Mouse (Mus musculus) midbrain, embryonic 14.5 days (tissue): ENCODE results near the gene Exosc7. TPM values are rescaled to one million over a fixed set of nuclear protein-coding genes. Genes with fewer than 3 reads are reported as not detected.

Experiments used
- ATAC-seq: fragments of 200-750 bp; cut with Nextera tagmentation; 2 replicates; pipeline ENCODE4 v1.8.0; 2017; ENCODE audit warnings: moderate number of reproducible peaks, moderate library complexity; ENCODE audit not compliant: low FRiP score, low TSS enrichment
- DNase-seq: peaks from one replicate; pipeline ENCODE4 v3.0.0-alpha.2; 2015
- H3K27ac ChIP-seq: fragments of 300-500 bp; sonication (generic); replicated peaks from 2 replicates; pipeline ENCODE4 v1.5.1; 2014; ENCODE audit warnings: mild to moderate bottlenecking, low read depth, low read length, moderate library complexity
- H3K27me3 ChIP-seq: fragments of 300-500 bp; sonication (generic); 2 replicates; pipeline ENCODE4 v1.6.1; 2014; ENCODE audit warnings: low read length, control low read depth, mixed read lengths; ENCODE audit not compliant: control insufficient read depth, insufficient read depth
- H3K36me3 ChIP-seq: fragments of 300-500 bp; sonication (generic); 2 replicates; pipeline ENCODE4 v1.6.1; 2014; ENCODE audit warnings: low read length, control low read depth; ENCODE audit not compliant: control insufficient read depth, insufficient read depth
- H3K4me1 ChIP-seq: fragments of 300-500 bp; sonication (generic); 2 replicates; pipeline ENCODE4 v1.6.1; 2014; ENCODE audit warnings: mild to moderate bottlenecking, antibody characterized with exemption, low read length, control low read depth; ENCODE audit not compliant: control insufficient read depth, insufficient read depth
- H3K4me2 ChIP-seq: fragments of 300-500 bp; sonication (generic); 2 replicates; pipeline ENCODE4 v1.6.1; 2014; ENCODE audit warnings: mild to moderate bottlenecking, low read length, moderate library complexity
- H3K4me3 ChIP-seq: fragments of 300-500 bp; sonication (generic); replicated peaks from 2 replicates; pipeline ENCODE4 v1.5.1; 2014; ENCODE audit warnings: low read depth, low read length
- H3K9ac ChIP-seq: fragments of 300-500 bp; sonication (generic); replicated peaks from 2 replicates; pipeline ENCODE4 v1.6.1; 2014; ENCODE audit warnings: mild to moderate bottlenecking, low read length, moderate library complexity
- H3K9me3 ChIP-seq: fragments of 300-500 bp; sonication (generic); 2 replicates; pipeline ENCODE4 v1.6.1; 2016; ENCODE audit warnings: low read length, control low read depth, mixed read lengths; ENCODE audit not compliant: control insufficient read depth
- WGBS: fragments of 180-500 bp; shearing (Covaris S2); extraction: QIAGEN DNeasy Blood & Tissue Kit; methylation state at CpG from one replicate; pipeline ENCODE4 v1.1.7; 2014; 5-methylcytosine and 5-hydroxymethylcytosine counted together
- polyA plus RNA-seq: library from polyadenylated mRNA; unstranded; fragments of >200 nt; fragmentation: Nextera tagmentation; extraction: Ambion mirVana; gene quantifications from 2 replicates; pipeline ENCODE4 v1.2.1, GENCODE M21; 2014

Exosc7 gene
- polyA plus RNA-seq, 1 experiment from 2014 or later, result 81.4 TPM

DNA sequence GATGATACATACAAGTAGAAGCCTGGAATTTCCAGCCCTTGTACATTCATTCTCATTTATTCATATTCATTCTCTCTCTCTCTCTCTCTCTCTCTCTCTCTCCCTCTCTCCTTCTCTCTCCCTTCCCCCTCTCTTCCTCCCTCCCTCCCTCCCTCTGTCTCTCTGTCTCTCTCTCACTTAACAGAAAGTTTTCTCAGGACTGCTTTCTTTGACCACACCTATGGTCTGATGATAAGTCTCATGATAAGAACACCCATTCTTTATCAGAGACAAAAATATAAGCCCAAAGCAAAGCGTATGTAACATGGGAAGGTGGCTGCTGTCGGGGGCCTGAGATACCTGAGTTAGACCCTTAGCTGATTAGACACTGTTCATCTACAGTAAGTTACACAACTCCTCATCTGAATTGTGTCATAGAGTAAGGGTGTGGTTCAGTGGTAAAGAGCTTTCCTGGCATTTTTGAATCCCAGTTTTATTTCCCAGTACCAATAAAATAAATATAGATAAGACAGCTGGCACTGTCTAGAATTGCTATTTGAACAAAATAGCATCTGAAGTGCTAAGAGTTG is 11.5 kb downstream of the Exosc7 start:
- no peak for DNase-seq

DNA sequence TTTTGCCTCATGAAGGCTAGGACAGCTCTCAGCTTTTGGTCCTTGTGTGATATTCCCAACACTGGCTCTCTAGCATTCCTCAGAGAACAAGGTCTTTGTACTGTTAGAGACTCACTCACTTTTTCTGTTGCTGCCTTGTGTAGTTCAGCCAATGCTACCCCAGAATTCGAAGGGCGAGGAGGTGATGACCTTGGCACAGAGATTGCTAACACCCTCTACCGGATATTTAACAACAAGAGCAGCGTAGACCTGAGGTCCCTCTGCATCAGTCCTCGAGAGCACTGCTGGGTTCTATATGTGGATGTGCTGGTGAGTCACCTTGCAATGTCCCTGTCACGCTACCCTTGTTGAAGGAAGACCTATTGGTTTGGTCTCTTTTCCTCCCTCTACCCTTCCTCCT is 14.6 kb downstream of the Exosc7 start:
- no peaks in the 10 kb centered on the region for H3K27me3 ChIP-seq
- no peak overlapping the region for H3K9ac ChIP-seq
- no peaks in the 10 kb centered on the region for H3K4me1 ChIP-seq
- H3K4me3 ChIP-seq, result no peak overlapping the region
- H3K4me2 ChIP-seq, result no peak overlapping the region
- no peaks in the 10 kb centered on the region for H3K9me3 ChIP-seq
- no peak overlapping the region for H3K27ac ChIP-seq
- DNase-seq (no peak), ATAC-seq (no peak)
- WGBS, result 99% methylated on average over 6 of the region's 6 CpGs
- H3K36me3 ChIP-seq, result peaks cover 80% of the 10 kb centered on the region

More for the DNA sequence above, 11.5 kb downstream of the Exosc7 start:
- 96% methylated on average over 2 of the region's 2 CpGs for WGBS
- no peak overlapping the region for H3K4me2 ChIP-seq
- H3K36me3 ChIP-seq, result peaks cover 77% of the 10 kb centered on the region
- no peak overlapping the region for H3K27ac ChIP-seq
- no peak overlapping the region for H3K4me3 ChIP-seq
- no peaks in the 10 kb centered on the region for H3K27me3 ChIP-seq
- no peaks in the 10 kb centered on the region for H3K4me1 ChIP-seq
- no peak for ATAC-seq
- no peaks in the 10 kb centered on the region for H3K9me3 ChIP-seq
- H3K9ac ChIP-seq, result no peak overlapping the region

- Histone ChIP-seq H3K4me1 (no peaks in the 10 kb centered on the region), H3K4me3 (no peak overlapping the region), H3K4me2 (no peak overlapping the region), H3K9me3 (no peaks in the 10 kb centered on the region), H3K36me3 (peaks cover 98% of the 10 kb centered on the region), H3K9ac (no peak overlapping the region), H3K27me3 (no peaks in the 10 kb centered on the region), H3K27ac (no peak overlapping the region)
- ATAC-seq (no peak), DNase-seq (no peak)
- WGBS, result 90% methylated on average over 3 of the region's 3 CpGs
Observed at GRCm38 (mm10) chr9:123132994-123133393, 20.0 kb downstream of the Exosc7 start.

DNA sequence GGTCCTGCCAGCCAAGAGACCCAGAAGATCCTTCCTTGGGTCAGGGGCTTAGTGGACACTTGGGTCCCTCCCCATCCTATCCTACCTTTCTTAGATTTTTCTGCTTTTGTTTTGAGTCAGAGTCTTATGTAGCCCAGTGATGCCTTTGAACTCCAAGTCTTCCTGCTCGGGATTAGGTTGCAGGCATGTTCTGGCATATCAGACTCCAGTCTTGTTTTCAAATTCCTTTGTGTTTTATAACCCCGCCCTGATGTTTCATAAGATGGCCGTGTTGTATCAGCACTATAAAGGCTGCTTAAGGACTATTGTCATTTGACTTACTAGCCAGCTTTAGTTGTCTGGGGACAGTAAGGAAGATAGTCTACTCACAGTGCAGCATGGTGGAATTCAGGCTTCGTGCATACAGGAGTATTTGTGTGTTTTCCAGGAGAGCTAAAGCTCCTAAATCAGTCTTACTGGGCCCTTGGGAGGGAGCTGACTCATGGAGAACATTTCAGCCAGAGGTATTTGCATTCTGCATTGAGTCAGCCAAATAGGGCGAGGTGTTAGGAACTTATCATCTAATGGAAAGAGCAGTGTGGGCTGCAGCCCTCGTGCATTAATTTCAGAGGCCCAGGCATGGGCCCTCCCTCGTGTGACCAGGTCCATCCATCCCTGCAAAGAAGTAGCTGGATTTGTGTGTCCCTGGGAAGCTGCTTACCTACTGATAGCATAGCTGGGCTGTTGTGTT is 24.1 kb downstream of the Exosc7 start:
- Histone ChIP-seq H3K9ac (no peak overlapping the region), H3K27me3 (no peaks in the 10 kb centered on the region), H3K9me3 (no peaks in the 10 kb centered on the region), H3K4me2 (no peak overlapping the region), H3K27ac (no peak overlapping the region), H3K4me3 (no peak overlapping the region), H3K4me1 (no peaks in the 10 kb centered on the region), H3K36me3 (peaks cover 71% of the 10 kb centered on the region)
- 92% methylated on average over 7 of the region's 7 CpGs for WGBS
- no peak for ATAC-seq
- no peak for DNase-seq

DNA sequence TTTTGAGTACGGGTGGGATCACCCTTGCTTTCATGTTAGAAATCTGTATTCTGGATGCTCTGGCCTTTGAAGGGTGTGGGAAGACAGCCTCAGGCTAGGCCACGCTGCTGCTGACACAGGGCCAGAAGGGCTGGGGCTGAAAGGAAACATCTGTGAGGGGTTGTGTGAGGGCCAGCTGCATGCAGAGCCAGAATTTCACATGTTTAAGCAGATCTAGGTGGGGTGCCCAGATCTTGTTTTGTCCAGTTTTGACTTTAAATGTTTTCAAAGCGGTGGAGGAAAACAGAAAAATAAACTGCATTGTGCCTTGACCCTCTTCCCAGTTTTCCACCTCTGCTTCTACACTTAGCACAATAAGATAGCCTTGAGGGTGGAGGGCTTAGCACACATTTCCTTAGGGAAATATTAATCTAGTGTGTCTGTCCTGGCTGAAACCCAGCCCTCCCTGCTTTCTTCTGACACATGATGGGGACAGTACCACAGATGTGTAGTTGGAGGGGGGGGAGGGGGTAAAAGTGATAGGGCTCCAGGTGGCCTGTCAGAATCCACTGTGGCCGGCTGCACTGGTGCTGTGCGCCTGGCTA is 26.0 kb downstream of the Exosc7 start:
- peaks cover 52% of the 10 kb centered on the region for H3K36me3 ChIP-seq
- H3K9ac ChIP-seq, result no peak overlapping the region
- no peaks in the 10 kb centered on the region for H3K4me1 ChIP-seq
- no peak for ATAC-seq
- H3K27ac ChIP-seq, result 0 out of 2 replicates have a peak overlapping the region, but pooled peaks have one; percentile 50
- no peaks in the 10 kb centered on the region for H3K27me3 ChIP-seq
- peak; percentile 15 for DNase-seq
- 69% methylated on average over 5 of the region's 5 CpGs for WGBS
- no peaks in the 10 kb centered on the region for H3K9me3 ChIP-seq
- no peak overlapping the region for H3K4me3 ChIP-seq
- H3K4me2 ChIP-seq, result no peak overlapping the region

- Histone ChIP-seq H3K9me3 (no peaks in the 10 kb centered on the region), H3K9ac (no peak overlapping the region), H3K27ac (0 out of 2 replicates have a peak overlapping the region, but pooled peaks have one; percentile 50), H3K36me3 (peaks cover 41% of the 10 kb centered on the region), H3K4me1 (no peaks in the 10 kb centered on the region), H3K4me2 (no peak overlapping the region), H3K4me3 (no peak overlapping the region), H3K27me3 (no peaks in the 10 kb centered on the region)
- DNase-seq, result no peak
- ATAC-seq, result no peak
- 90% methylated on average over 4 of the region's 4 CpGs for WGBS
Observed at GRCm38 (mm10) chr9:123139887-123140614, 27.0 kb downstream of the Exosc7 start.

DNA sequence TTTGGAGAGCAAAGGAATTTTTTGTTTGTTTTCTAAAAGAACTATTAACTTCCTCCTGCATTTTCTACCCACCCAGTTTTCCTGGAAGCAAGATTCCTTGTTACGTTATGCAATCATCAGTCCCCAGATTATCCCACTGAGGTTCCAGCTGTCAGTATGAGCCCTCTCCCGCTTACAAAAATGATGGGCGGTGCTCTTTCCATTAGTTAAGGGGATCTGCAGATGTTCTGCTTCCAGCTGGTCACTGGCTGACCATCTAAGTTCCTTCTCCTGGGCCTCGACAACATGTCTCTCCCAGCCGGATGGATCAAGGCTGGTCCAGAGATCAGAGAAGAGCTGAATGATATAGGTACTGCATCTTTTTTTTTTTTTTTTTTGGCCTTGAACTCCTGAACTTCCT is 35.4 kb downstream of the Exosc7 start:
- 86% methylated on average over 5 of the region's 5 CpGs for WGBS
- H3K36me3 ChIP-seq, result no peaks in the 10 kb centered on the region
- H3K27ac ChIP-seq, result no peak overlapping the region
- ATAC-seq (no peak), DNase-seq (no peak)
- no peak overlapping the region for H3K4me2 ChIP-seq
- H3K9ac ChIP-seq, result no peak overlapping the region
- no peaks in the 10 kb centered on the region for H3K4me1 ChIP-seq
- no peak overlapping the region for H3K4me3 ChIP-seq
- H3K9me3 ChIP-seq, result no peaks in the 10 kb centered on the region; the same call in 1 of the 2 replicates
- H3K27me3 ChIP-seq, result no peaks in the 10 kb centered on the region

- Histone ChIP-seq H3K4me2 (no peak within 1 kb of the TSS), H3K36me3 (no peaks in the 10 kb centered on the region), H3K9ac (no peak within 1 kb of the TSS), H3K4me1 (no peaks in the 10 kb centered on the region), H3K27me3 (no peaks in the 10 kb centered on the region), H3K4me3 (no peak within 1 kb of the TSS), H3K27ac (no peak within 1 kb of the TSS), H3K9me3 (no peaks in the 10 kb centered on the region; the same call in 1 of the 2 replicates)
- WGBS, result 79% methylated on average over 5 of the region's 5 CpGs
- ATAC-seq, result no peak
- no peak for DNase-seq
Observed at GRCm38 (mm10) chr9:123150241-123151020, 37.4 kb downstream of the Exosc7 start, which contains the start of gene Clec3b. Gene Clec3b (plus strand): TSS chr9:123150946.
